Mouse (Mus musculus) midbrain, embryonic 13.5 days (tissue): Measurements from ENCODE around the gene Ctss. TPM values are rescaled to one million over a fixed set of nuclear protein-coding genes. Genes with fewer than 3 reads are reported as not detected.

Source experiments
- ATAC-seq: fragments of 200-750 bp; cut with Nextera tagmentation; 2 replicates; pipeline ENCODE4 v1.8.0; 2017; ENCODE audit warnings: mild to moderate bottlenecking, moderate TSS enrichment, moderate library complexity
- H3K27ac ChIP-seq: fragments of 300-500 bp; sonication (generic); 2 replicates; pipeline ENCODE4 v1.5.1; 2015; ENCODE audit warnings: inconsistent platforms, mild to moderate bottlenecking, moderate library complexity
- H3K27me3 ChIP-seq: fragments of 300-500 bp; sonication (generic); 2 replicates; pipeline ENCODE4 v1.6.1; 2015; ENCODE audit warnings: mild to moderate bottlenecking, inconsistent platforms
- H3K36me3 ChIP-seq: fragments of 300-500 bp; sonication (generic); 2 replicates; pipeline ENCODE4 v1.6.1; 2015; ENCODE audit warnings: mild to moderate bottlenecking, inconsistent platforms
- H3K4me1 ChIP-seq: fragments of 300-500 bp; sonication (generic); replicated peaks from 2 replicates; pipeline ENCODE4 v1.6.1; 2015; ENCODE audit warnings: inconsistent platforms
- H3K4me2 ChIP-seq: fragments of 300-500 bp; sonication (generic); replicated peaks from 2 replicates; pipeline ENCODE4 v1.6.1; 2015; ENCODE audit warnings: moderate library complexity, mild to moderate bottlenecking, inconsistent platforms
- H3K4me3 ChIP-seq: fragments of 300-500 bp; sonication (generic); replicated peaks from 2 replicates; pipeline ENCODE4 v1.5.1; 2015; ENCODE audit warnings: mild to moderate bottlenecking, inconsistent platforms
- H3K9ac ChIP-seq: fragments of 300-500 bp; sonication (generic); replicated peaks from 2 replicates; pipeline ENCODE4 v1.6.1; 2015; ENCODE audit warnings: mild to moderate bottlenecking, inconsistent platforms
- H3K9me3 ChIP-seq: fragments of 300-500 bp; sonication (generic); 2 replicates; pipeline ENCODE4 v1.6.1; 2016; ENCODE audit warnings: mild to moderate bottlenecking, inconsistent platforms
- WGBS: fragments of 180-500 bp; shearing (Covaris S2); methylation state at CpG from one replicate; pipeline ENCODE4 v1.1.7; 2015; 5-methylcytosine and 5-hydroxymethylcytosine counted together
- polyA plus RNA-seq: library from polyadenylated mRNA; unstranded; fragments of >200 nt; fragmentation: Nextera tagmentation; extraction: Ambion mirVana; gene quantifications from 2 replicates; pipeline ENCODE4 v1.2.1, GENCODE M21; 2015

The Ctss gene
- polyA plus RNA-seq, 1 experiment from 2014 or later: 10.5 TPM

DNA sequence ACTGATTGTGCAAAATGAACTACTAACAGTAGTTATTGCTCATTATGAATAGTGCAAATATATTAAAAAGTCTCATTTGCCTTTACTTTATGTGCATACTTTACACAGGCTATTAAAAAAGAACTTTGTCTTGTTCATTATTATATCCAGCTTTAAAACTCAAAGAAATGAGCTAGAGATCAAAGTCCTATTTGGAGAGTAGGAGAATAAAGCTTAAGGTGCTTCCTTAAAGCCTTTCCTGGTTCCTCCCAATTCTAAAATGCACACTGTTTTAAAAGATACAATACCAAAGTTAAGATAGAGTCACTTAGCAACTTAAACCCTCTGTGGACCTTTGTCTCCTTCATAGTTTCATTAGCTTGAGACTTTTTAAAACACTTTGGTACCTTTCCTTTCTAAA is 72.1 kb downstream of the Ctss start:
- no peak for ATAC-seq
- H3K27me3 ChIP-seq: no peaks in the 10 kb centered on the region

DNA sequence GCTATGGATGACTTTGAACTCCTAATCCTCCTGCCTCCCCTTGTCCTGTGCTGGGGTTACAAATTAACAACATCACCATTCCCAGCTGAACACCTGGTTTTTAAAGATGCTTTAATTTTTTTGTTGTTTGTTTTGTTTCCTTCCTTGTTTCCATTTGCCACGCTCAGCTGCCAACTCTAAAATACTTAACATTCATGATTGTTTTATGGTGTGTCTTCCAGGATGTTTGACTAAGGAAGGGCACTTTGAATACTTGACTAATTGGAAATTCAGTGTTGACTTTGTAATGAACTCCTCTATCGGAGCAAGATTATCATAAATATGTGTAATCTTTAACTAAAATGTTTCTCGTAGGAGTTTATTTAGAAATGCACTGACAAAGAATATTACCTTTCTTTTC is 74.7 kb downstream of the Ctss start:
- H3K27me3 ChIP-seq: no peaks in the 10 kb centered on the region
- 95% methylated on average over 3 of the region's 3 CpGs for WGBS
- no peak overlapping the region for H3K4me2 ChIP-seq
- ATAC-seq: no peak
- peaks cover 26% of the 10 kb centered on the region for H3K36me3 ChIP-seq
- no peaks in the 10 kb centered on the region for H3K4me1 ChIP-seq
- H3K4me3 ChIP-seq: no peak overlapping the region
- H3K27ac ChIP-seq: no peak overlapping the region
- H3K9me3 ChIP-seq: no peaks in the 10 kb centered on the region
- H3K9ac ChIP-seq: no peak overlapping the region

More for the DNA sequence above, 72.1 kb downstream of the Ctss start:
- no peaks in the 10 kb centered on the region for H3K9me3 ChIP-seq
- no peak overlapping the region for H3K4me2 ChIP-seq
- H3K27ac ChIP-seq: no peak overlapping the region
- H3K4me1 ChIP-seq: no peaks in the 10 kb centered on the region
- no peak overlapping the region for H3K4me3 ChIP-seq
- peaks cover 33% of the 10 kb centered on the region for H3K36me3 ChIP-seq
- no peak overlapping the region for H3K9ac ChIP-seq

Other genes starting within 250 kb of the Ctss start
- gene Mindy1, start 245.4 kb upstream of the Ctss start, polyA plus RNA-seq: 47.5 and 50.5 TPM in 2 replicates
- gene Prune1, start 244.7 kb upstream of the Ctss start, polyA plus RNA-seq: 46.4 and 50.1 TPM in 2 replicates
- gene Anxa9, start 219.6 kb upstream of the Ctss start, polyA plus RNA-seq: 0.58 and 0.63 TPM in 2 replicates
- 91.3 and 93.8 TPM in 2 replicates for gene Cers2, start 212.0 kb upstream of the Ctss start, polyA plus RNA-seq
- gene Setdb1, start 169.6 kb upstream of the Ctss start, polyA plus RNA-seq: 45.7 and 49.9 TPM in 2 replicates
- gene 4930558C23Rik, start 123.9 kb upstream of the Ctss start, polyA plus RNA-seq: not detected in 2 replicates
- gene Arnt, start 92.4 kb upstream of the Ctss start, polyA plus RNA-seq: 22.5 and 26.1 TPM in 2 replicates
- gene Ctsk, start 27.5 kb upstream of the Ctss start, polyA plus RNA-seq: 4.8 and 5.8 TPM in 2 replicates
- not detected in 2 replicates for gene Hormad1, start 32.9 kb downstream of the Ctss start, polyA plus RNA-seq
- gene Golph3l, start 62.1 kb downstream of the Ctss start, polyA plus RNA-seq: 35.2 and 37.7 TPM in 2 replicates
- 116 TPM in 2 replicates for gene Ensa, start 98.2 kb downstream of the Ctss start, polyA plus RNA-seq
- 46.9 and 56.3 TPM in 2 replicates for gene Mcl1, start 132.0 kb downstream of the Ctss start, polyA plus RNA-seq
- gene Adamtsl4, start 161.1 kb downstream of the Ctss start, polyA plus RNA-seq: 0.68 and 1.9 TPM in 2 replicates
- 11.3 and 11.8 TPM in 2 replicates for gene Ecm1, start 212.8 kb downstream of the Ctss start, polyA plus RNA-seq
- gene Tars2, start 233.4 kb downstream of the Ctss start, polyA plus RNA-seq: 44.7 and 45.5 TPM in 2 replicates